Mouse (Mus musculus): ENCODE measurements around the gene Ttc39d. TPM values are rescaled to one million over a fixed set of nuclear protein-coding genes. Genes with fewer than 3 reads are reported as not detected.

Ttc39d gene
- polyA plus RNA-seq, 1 experiment from 2014 or later, result not detected

DNA sequence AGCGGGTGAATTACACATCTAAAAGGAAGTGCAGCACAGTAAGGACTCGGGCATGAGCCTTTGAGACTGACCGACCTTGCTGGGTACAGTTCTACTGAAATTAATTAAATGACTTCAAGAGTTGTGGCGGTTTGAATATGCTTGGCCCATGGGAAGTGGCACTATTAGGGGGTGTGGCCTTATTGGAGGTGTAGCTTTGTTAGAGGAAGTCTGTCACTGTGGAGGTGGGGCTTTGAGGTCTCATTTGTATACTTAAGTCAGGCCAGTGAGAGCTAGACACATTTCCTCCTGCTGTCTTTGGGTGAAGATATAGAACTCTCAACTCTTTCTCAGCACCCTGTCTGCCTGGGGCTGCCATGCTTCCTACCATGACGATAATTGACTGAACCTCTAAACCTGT, 47.2 kb downstream of the Ttc39d start:
- H3K27me3 ChIP-seq (ENCODE audit: control insufficient read depth, insufficient read depth, low read length), result no peaks in the 10 kb centered on the region
- no peak overlapping the region for H3K4me2 ChIP-seq (replicated peaks; ENCODE audit: low read depth, low read length)
- 0 out of 2 replicates have a peak overlapping the region, but pooled peaks have one; percentile 4 for H3K27ac ChIP-seq (ENCODE audit: low read length)
- H3K36me3 ChIP-seq (ENCODE audit: control insufficient read depth, insufficient read depth, low read length), result peaks cover 70% of the 10 kb centered on the region
- WGBS, result 93% methylated on average over 5 of the region's 5 CpGs
- H3K4me1 ChIP-seq (ENCODE audit: control insufficient read depth, insufficient read depth, low read length), result peaks cover 9% of the 10 kb centered on the region; the same call in 1 of the 2 replicates
- no peak overlapping the region for H3K4me3 ChIP-seq (ENCODE audit: low read depth, low read length)
- H3K9ac ChIP-seq (replicated peaks; ENCODE audit: low read depth, low read length), result no peak overlapping the region
- ATAC-seq (ENCODE audit: insufficient number of reproducible peaks, insufficient read depth, low FRiP score, low read depth), result no peak
- H3K9me3 ChIP-seq (ENCODE audit: control insufficient read depth, low read depth, low read length), result no peaks in the 10 kb centered on the region

DNA sequence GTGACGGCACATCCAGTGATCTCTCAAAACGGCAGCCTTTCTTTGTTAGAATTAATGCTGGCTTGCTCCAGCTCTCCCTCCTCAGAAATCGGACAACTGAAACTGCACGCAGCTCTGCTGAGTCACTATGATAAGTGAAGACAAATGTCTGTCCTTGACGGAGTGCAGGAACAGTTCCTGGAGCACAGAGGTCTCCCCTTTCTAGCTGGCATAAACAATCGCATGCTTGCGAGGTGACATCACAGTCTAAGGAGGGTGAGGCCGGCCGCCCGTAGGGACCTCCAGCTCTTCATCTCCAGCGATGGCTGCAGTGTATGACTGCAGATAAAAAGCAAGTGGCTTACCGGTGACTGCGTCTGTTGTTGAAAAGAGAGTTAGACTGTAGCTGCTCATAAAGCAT, 47.9 kb downstream of the Ttc39d start:
- Histone ChIP-seq H3K27ac (ENCODE audit: low read length) (peak overlapping the region; percentile 4; the same call in 1 of the 2 replicates), H3K4me2 (replicated peaks; ENCODE audit: low read depth, low read length) (no peak overlapping the region; the same call in 1 of the 2 replicates), H3K27me3 (ENCODE audit: control insufficient read depth, insufficient read depth, low read length) (no peaks in the 10 kb centered on the region), H3K4me1 (ENCODE audit: control insufficient read depth, insufficient read depth, low read length) (peaks cover 9% of the 10 kb centered on the region; the same call in 1 of the 2 replicates), H3K9ac (replicated peaks; ENCODE audit: low read depth, low read length) (no peak overlapping the region), H3K4me3 (ENCODE audit: low read depth, low read length) (no peak overlapping the region), H3K9me3 (ENCODE audit: control insufficient read depth, low read depth, low read length) (no peaks in the 10 kb centered on the region), H3K36me3 (ENCODE audit: control insufficient read depth, insufficient read depth, low read length) (peaks cover 64% of the 10 kb centered on the region)
- ATAC-seq (ENCODE audit: insufficient number of reproducible peaks, insufficient read depth, low FRiP score, low read depth), result peak; percentile 85; the same call in 1 of the 2 replicates
- WGBS, result 10% methylated on average over 13 of the region's 13 CpGs

DNA sequence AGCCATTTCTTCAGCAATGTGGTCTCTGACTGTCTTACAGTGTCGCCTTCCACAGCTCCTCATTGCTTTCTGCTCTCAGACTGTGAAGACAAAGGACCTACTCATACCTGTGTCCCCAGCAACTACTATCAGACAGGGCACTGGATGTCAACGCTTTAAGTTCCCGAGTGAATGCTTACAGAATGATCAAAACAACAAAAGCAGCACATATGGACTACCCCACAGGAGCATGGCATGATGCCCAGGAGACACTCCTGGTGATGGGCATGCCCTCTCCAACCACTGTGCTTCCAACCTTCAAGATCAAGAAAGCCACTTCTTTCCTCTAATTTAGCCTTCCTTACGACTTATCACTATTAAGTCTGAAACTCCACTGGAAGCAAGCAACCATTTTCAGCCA, 59.8 kb downstream of the Ttc39d start:
- Histone ChIP-seq H3K27me3 (ENCODE audit: control insufficient read depth, insufficient read depth, low read length) (no peaks in the 10 kb centered on the region), H3K4me2 (replicated peaks; ENCODE audit: low read depth, low read length) (no peak overlapping the region), H3K4me3 (ENCODE audit: low read depth, low read length) (no peak overlapping the region), H3K36me3 (ENCODE audit: control insufficient read depth, insufficient read depth, low read length) (peaks cover 62% of the 10 kb centered on the region), H3K4me1 (ENCODE audit: control insufficient read depth, insufficient read depth, low read length) (no peaks in the 10 kb centered on the region), H3K9ac (replicated peaks; ENCODE audit: low read depth, low read length) (no peak overlapping the region), H3K27ac (ENCODE audit: low read length) (no peak overlapping the region), H3K9me3 (ENCODE audit: control insufficient read depth, low read depth, low read length) (no peaks in the 10 kb centered on the region)
- WGBS, result 90% methylated on average over 4 of the region's 4 CpGs
- ATAC-seq (ENCODE audit: insufficient number of reproducible peaks, insufficient read depth, low FRiP score, low read depth), result no peak

Other genes starting within 250 kb of the Ttc39d start
- gene Hnrnpll, start 145.1 kb upstream of the Ttc39d start, polyA plus RNA-seq (2014; fragmentation: Nextera tagmentation; extraction: Ambion mirVana), result 65.6 and 66.6 TPM in 2 replicates
- 19.3 and 20.0 TPM in 2 replicates for gene Galm, start 80.0 kb upstream of the Ttc39d start, polyA plus RNA-seq (2014; fragmentation: Nextera tagmentation; extraction: Ambion mirVana)
- 597 and 627 TPM in 2 replicates for gene Srsf7, start 153 bp upstream of the Ttc39d start, polyA plus RNA-seq (2014; fragmentation: Nextera tagmentation; extraction: Ambion mirVana)
- gene Gemin6, start 17.0 kb downstream of the Ttc39d start, polyA plus RNA-seq (2014; fragmentation: Nextera tagmentation; extraction: Ambion mirVana), result 36.1 and 40.7 TPM in 2 replicates
- gene Morn2, start 82.7 kb downstream of the Ttc39d start, polyA plus RNA-seq (2014; fragmentation: Nextera tagmentation; extraction: Ambion mirVana), result 22.2 and 26.5 TPM in 2 replicates
- gene Dhx57, start 83.0 kb downstream of the Ttc39d start, polyA plus RNA-seq (2014; fragmentation: Nextera tagmentation; extraction: Ambion mirVana), result 19.8 and 20.4 TPM in 2 replicates
- gene Arhgef33, start 99.9 kb downstream of the Ttc39d start, polyA plus RNA-seq (2014; fragmentation: Nextera tagmentation; extraction: Ambion mirVana), result 1.2 and 2.1 TPM in 2 replicates
- 2.8 TPM in 1 of 2 replicates, not detected in the other for gene Gm10190, start 166.1 kb downstream of the Ttc39d start, polyA plus RNA-seq (2014; fragmentation: Nextera tagmentation; extraction: Ambion mirVana)

Data from stomach, embryonic 14.5 days (tissue).